Mouse (Mus musculus) CH12.LX (cell line): ENCODE data around the gene Best1. TPM values are rescaled to one million over a fixed set of nuclear protein-coding genes. Genes with fewer than 3 reads are reported as not detected.

ENCODE experiments used
- polyA plus RNA-seq: library from polyadenylated mRNA; unstranded; fragments of >175 nt; gene quantifications from 2 replicates; pipeline ENCODE4 v1.2.1, GENCODE M21; 2012; ENCODE audit warnings: low read depth; ENCODE audit not compliant: insufficient read length
- total RNA-seq, 2 experiments: library from RNA; depleted of rRNA; stranded (reverse); fragments of 300-350 nt in 1 of 2; fragments of >200 nt in 1 of 2; gene quantifications; 2 replicates each; pipeline ENCODE4 v1.2.3; 2012 to 2014

Gene Best1
- total and polyA plus RNA-seq, 3 experiments: 0.13 TPM; not detected in 2

Other genes starting within 250 kb of the Best1 start
- not detected in 2 replicates for gene Scgb2a2, start 154.1 kb downstream of the Best1 start, total RNA-seq (2012; rRNA removed)
- gene Scgb2a2, start 154.1 kb downstream of the Best1 start, total RNA-seq (2014; rRNA removed): not detected in 2 replicates
- gene Scgb2a2, start 154.1 kb downstream of the Best1 start, polyA plus RNA-seq: not detected in 2 replicates
- gene Incenp, start 102.1 kb downstream of the Best1 start, total RNA-seq (2012; rRNA removed): 73.4 and 84.3 TPM in 2 replicates
- 58.5 and 63.7 TPM in 2 replicates for gene Incenp, start 102.1 kb downstream of the Best1 start, total RNA-seq (2014; rRNA removed)
- gene Incenp, start 102.1 kb downstream of the Best1 start, polyA plus RNA-seq: 201 and 238 TPM in 2 replicates
- gene Fth1, start 21.0 kb downstream of the Best1 start, total RNA-seq (2012; rRNA removed): 284 and 317 TPM in 2 replicates
- 279 and 303 TPM in 2 replicates for gene Fth1, start 21.0 kb downstream of the Best1 start, total RNA-seq (2014; rRNA removed)
- 2,849 and 3,031 TPM in 2 replicates for gene Fth1, start 21.0 kb downstream of the Best1 start, polyA plus RNA-seq
- 0.04 TPM in 1 of 2 replicates, not detected in the other for gene Rab3il1, start within 50 bp of the Best1 start, total RNA-seq (2012; rRNA removed)
- not detected in 2 replicates for gene Rab3il1, start within 50 bp of the Best1 start, total RNA-seq (2014; rRNA removed)
- gene Rab3il1, start within 50 bp of the Best1 start, polyA plus RNA-seq: not detected in 2 replicates
- 0.50 and 1.1 TPM in 2 replicates for gene Fads3, start 39.9 kb upstream of the Best1 start, total RNA-seq (2012; rRNA removed)
- not detected in 2 replicates for gene Fads3, start 39.9 kb upstream of the Best1 start, total RNA-seq (2014; rRNA removed)
- 0.26 and 0.29 TPM in 2 replicates for gene Fads3, start 39.9 kb upstream of the Best1 start, polyA plus RNA-seq
- gene Fads2, start 100.1 kb upstream of the Best1 start, total RNA-seq (2012; rRNA removed): 5.9 and 8.1 TPM in 2 replicates
- gene Fads2, start 100.1 kb upstream of the Best1 start, total RNA-seq (2014; rRNA removed): 1.00 and 1.7 TPM in 2 replicates
- gene Fads2, start 100.1 kb upstream of the Best1 start, polyA plus RNA-seq: 1.7 and 1.8 TPM in 2 replicates
- 34.8 and 37.2 TPM in 2 replicates for gene Fads1, start 181.3 kb upstream of the Best1 start, total RNA-seq (2012; rRNA removed)
- gene Fads1, start 181.3 kb upstream of the Best1 start, total RNA-seq (2014; rRNA removed): 30.5 and 30.6 TPM in 2 replicates
- 37.6 and 44.7 TPM in 2 replicates for gene Fads1, start 181.3 kb upstream of the Best1 start, polyA plus RNA-seq
- 344 and 357 TPM in 2 replicates for gene Tmem258, start 202.4 kb upstream of the Best1 start, total RNA-seq (2012; rRNA removed)
- 148 and 164 TPM in 2 replicates for gene Tmem258, start 202.4 kb upstream of the Best1 start, total RNA-seq (2014; rRNA removed)
- gene Tmem258, start 202.4 kb upstream of the Best1 start, polyA plus RNA-seq: 179 and 253 TPM in 2 replicates
- 125 and 172 TPM in 2 replicates for gene Fen1, start 202.5 kb upstream of the Best1 start, total RNA-seq (2012; rRNA removed)
- gene Fen1, start 202.5 kb upstream of the Best1 start, total RNA-seq (2014; rRNA removed): 156 and 167 TPM in 2 replicates
- gene Fen1, start 202.5 kb upstream of the Best1 start, polyA plus RNA-seq: 111 and 119 TPM in 2 replicates
- gene Myrf, start 239.1 kb upstream of the Best1 start, total RNA-seq (2012; rRNA removed): 0.04 and 0.13 TPM in 2 replicates
- gene Myrf, start 239.1 kb upstream of the Best1 start, total RNA-seq (2014; rRNA removed): not detected in 2 replicates
- 0.10 and 0.11 TPM in 2 replicates for gene Myrf, start 239.1 kb upstream of the Best1 start, polyA plus RNA-seq